Mouse (Mus musculus): ENCODE results near the gene Baz1b. TPM values are rescaled to one million over a fixed set of nuclear protein-coding genes. Genes with fewer than 3 reads are reported as not detected.
A peak's percentile ranks its signal among the peaks of the same experiment; 100 is the strongest.

The Baz1b gene
- polyA plus RNA-seq, 1 experiment from 2014 or later: 37.3 TPM

- H3K9me3 ChIP-seq: no peaks in the 10 kb centered on the region
- no peak overlapping the region for H3K4me2 ChIP-seq
- 74% methylated on average over 6 of the region's 6 CpGs for WGBS
- no peak overlapping the region for H3K4me3 ChIP-seq (replicated peaks)
- peaks cover 26% of the 10 kb centered on the region for H3K36me3 ChIP-seq
- ATAC-seq (ENCODE audit: insufficient read depth, low FRiP score, low read depth): no peak
- H3K4me1 ChIP-seq: peaks cover 1% of the 10 kb centered on the region; the same call in 1 of the 2 replicates
- no peaks in the 10 kb centered on the region for H3K27me3 ChIP-seq (replicated peaks)
- no peak overlapping the region for H3K9ac ChIP-seq
- no peak overlapping the region for H3K27ac ChIP-seq
Measured at GRCm38 (mm10) chr5:135162821-135163220, 24.2 kb upstream of the Baz1b start.

- H3K9ac ChIP-seq: no peak overlapping the region
- H3K27me3 ChIP-seq (replicated peaks): no peaks in the 10 kb centered on the region
- no peak overlapping the region for H3K4me3 ChIP-seq (replicated peaks)
- H3K27ac ChIP-seq: no peak overlapping the region
- 77% methylated on average over 4 of the region's 4 CpGs for WGBS
- H3K36me3 ChIP-seq: peaks cover 13% of the 10 kb centered on the region
- H3K4me1 ChIP-seq: peaks cover 14% of the 10 kb centered on the region; the same call in 1 of the 2 replicates
- ATAC-seq (ENCODE audit: insufficient read depth, low FRiP score, low read depth): no peak
- no peak overlapping the region for H3K4me2 ChIP-seq
- H3K9me3 ChIP-seq: no peaks in the 10 kb centered on the region
Measured at GRCm38 (mm10) chr5:135166909-135167308, 20.2 kb upstream of the Baz1b start.

- 90% methylated on average over 4 of the region's 4 CpGs for WGBS
Measured at GRCm38 (mm10) chr5:135167469-135167868, 19.6 kb upstream of the Baz1b start.

GRCm38 (mm10) chr5:135168063-135169062 is 18.7 kb upstream of the Baz1b start, which contains the start of gene Bcl7b:
TSS of gene Bcl7b (plus strand) at chr5:135168283.
- WGBS: 2% methylated on average over 93 of the region's 95 CpGs
- Histone ChIP-seq H3K9me3 (no peaks in the 10 kb centered on the region), H3K4me1 (peaks cover 14% of the 10 kb centered on the region; the same call in 1 of the 2 replicates)

More at GRCm38 (mm10) chr5:135167469-135167868, 19.6 kb upstream of the Baz1b start:
- Histone ChIP-seq H3K4me2 (peak overlapping the region; percentile 70; the same call in 1 of the 2 replicates), H3K4me1 (peaks cover 14% of the 10 kb centered on the region; the same call in 1 of the 2 replicates), H3K9me3 (no peaks in the 10 kb centered on the region), H3K9ac (no peak overlapping the region), H3K27me3 (replicated peaks) (no peaks in the 10 kb centered on the region), H3K27ac (peak overlapping the region; percentile 98), H3K36me3 (peaks cover 8% of the 10 kb centered on the region; the same call in 1 of the 2 replicates), H3K4me3 (replicated peaks) (no peak overlapping the region)
- no peak for ATAC-seq (ENCODE audit: insufficient read depth, low FRiP score, low read depth)

GRCm38 (mm10) chr5:135169479-135169878 is 17.6 kb upstream of the Baz1b start:
- ATAC-seq (ENCODE audit: insufficient read depth, low FRiP score, low read depth): no peak
- Histone ChIP-seq H3K4me1 (peaks cover 14% of the 10 kb centered on the region; the same call in 1 of the 2 replicates), H3K4me3 (replicated peaks) (peak overlapping the region; percentile 66), H3K4me2 (peak overlapping the region; percentile 77), H3K9me3 (no peaks in the 10 kb centered on the region), H3K9ac (no peak overlapping the region), H3K36me3 (peaks cover 16% of the 10 kb centered on the region), H3K27ac (peak overlapping the region; percentile 81; the same call in 1 of the 2 replicates), H3K27me3 (replicated peaks) (no peaks in the 10 kb centered on the region)
- 85% methylated on average over 5 of the region's 5 CpGs for WGBS

More at GRCm38 (mm10) chr5:135168063-135169062, 18.7 kb upstream of the Baz1b start, which contains the start of gene Bcl7b:
- peak; percentile 97 for ATAC-seq (ENCODE audit: insufficient read depth, low FRiP score, low read depth)
- Histone ChIP-seq H3K27me3 (replicated peaks) (no peaks in the 10 kb centered on the region), H3K4me3 (replicated peaks) (peak within 1 kb of the TSS; percentile 66), H3K27ac (peak within 1 kb of the TSS; percentile 98), H3K9ac (peak within 1 kb of the TSS; percentile 55), H3K4me2 (peak within 1 kb of the TSS; percentile 77), H3K36me3 (peaks cover 14% of the 10 kb centered on the region)

GRCm38 (mm10) chr5:135171688-135172220 is 15.3 kb upstream of the Baz1b start:
- H3K9me3 ChIP-seq: no peaks in the 10 kb centered on the region
- H3K9ac ChIP-seq: no peak overlapping the region
- no peaks in the 10 kb centered on the region for H3K27me3 ChIP-seq (replicated peaks)
- H3K4me1 ChIP-seq: peaks cover 14% of the 10 kb centered on the region; the same call in 1 of the 2 replicates
- no peak overlapping the region for H3K4me2 ChIP-seq
- no peak overlapping the region for H3K27ac ChIP-seq
- H3K4me3 ChIP-seq (replicated peaks): no peak overlapping the region
- ATAC-seq (ENCODE audit: insufficient read depth, low FRiP score, low read depth): no peak
- 92% methylated on average over 6 of the region's 6 CpGs for WGBS
- H3K36me3 ChIP-seq: peaks cover 28% of the 10 kb centered on the region

- no peak overlapping the region for H3K4me2 ChIP-seq
- H3K36me3 ChIP-seq: peaks cover 39% of the 10 kb centered on the region
- no peak for ATAC-seq (ENCODE audit: insufficient read depth, low FRiP score, low read depth)
- no peaks in the 10 kb centered on the region for H3K9me3 ChIP-seq
- H3K27ac ChIP-seq: no peak overlapping the region
- H3K9ac ChIP-seq: no peak overlapping the region
- H3K4me1 ChIP-seq: peaks cover 11% of the 10 kb centered on the region; the same call in 1 of the 2 replicates
- H3K4me3 ChIP-seq (replicated peaks): no peak overlapping the region
- 88% methylated on average over 5 of the region's 5 CpGs for WGBS
- H3K27me3 ChIP-seq (replicated peaks): no peaks in the 10 kb centered on the region
Measured at GRCm38 (mm10) chr5:135172986-135173385, 14.1 kb upstream of the Baz1b start.

GRCm38 (mm10) chr5:135175086-135175485 is 12.0 kb upstream of the Baz1b start:
- no peak overlapping the region for H3K9ac ChIP-seq

GRCm38 (mm10) chr5:135178523-135178922 is 8.5 kb upstream of the Baz1b start:
- Histone ChIP-seq H3K9me3 (no peaks in the 10 kb centered on the region), H3K27ac (no peak overlapping the region), H3K27me3 (replicated peaks) (no peaks in the 10 kb centered on the region), H3K4me3 (replicated peaks) (no peak overlapping the region), H3K36me3 (peaks cover 53% of the 10 kb centered on the region), H3K4me2 (no peak overlapping the region), H3K4me1 (peaks cover 6% of the 10 kb centered on the region), H3K9ac (no peak overlapping the region)
- WGBS: 88% methylated on average over 3 of the region's 3 CpGs
- ATAC-seq (ENCODE audit: insufficient read depth, low FRiP score, low read depth): no peak

More at GRCm38 (mm10) chr5:135175086-135175485, 12.0 kb upstream of the Baz1b start:
- H3K9me3 ChIP-seq: no peaks in the 10 kb centered on the region
- H3K27me3 ChIP-seq (replicated peaks): no peaks in the 10 kb centered on the region
- no peak overlapping the region for H3K4me2 ChIP-seq
- peaks cover 53% of the 10 kb centered on the region for H3K36me3 ChIP-seq
- no peak overlapping the region for H3K4me3 ChIP-seq (replicated peaks)
- H3K27ac ChIP-seq: no peak overlapping the region
- ATAC-seq (ENCODE audit: insufficient read depth, low FRiP score, low read depth): no peak
- 0 out of 2 replicates have a peak, but pooled peaks cover under 1% of the 10 kb centered on the region for H3K4me1 ChIP-seq

GRCm38 (mm10) chr5:135178996-135179395 is 8.1 kb upstream of the Baz1b start:
- Histone ChIP-seq H3K9me3 (no peaks in the 10 kb centered on the region), H3K4me1 (peaks cover 6% of the 10 kb centered on the region), H3K36me3 (peaks cover 53% of the 10 kb centered on the region), H3K9ac (no peak overlapping the region), H3K4me3 (replicated peaks) (no peak overlapping the region), H3K4me2 (no peak overlapping the region), H3K27me3 (replicated peaks) (no peaks in the 10 kb centered on the region), H3K27ac (no peak overlapping the region)
- ATAC-seq (ENCODE audit: insufficient read depth, low FRiP score, low read depth): no peak
- WGBS: 84% methylated on average over 4 of the region's 4 CpGs

GRCm38 (mm10) chr5:135179616-135180015 is 7.4 kb upstream of the Baz1b start:
- no peaks in the 10 kb centered on the region for H3K9me3 ChIP-seq
- H3K4me1 ChIP-seq: peaks cover 6% of the 10 kb centered on the region

More at GRCm38 (mm10) chr5:135179616-135180015, 7.4 kb upstream of the Baz1b start:
- no peak for ATAC-seq (ENCODE audit: insufficient read depth, low FRiP score, low read depth)
- no peak overlapping the region for H3K4me2 ChIP-seq
- no peak overlapping the region for H3K27ac ChIP-seq
- no peak overlapping the region for H3K9ac ChIP-seq
- WGBS: 92% methylated on average over 7 of the region's 7 CpGs
- H3K4me3 ChIP-seq (replicated peaks): no peak overlapping the region
- no peaks in the 10 kb centered on the region for H3K27me3 ChIP-seq (replicated peaks)
- H3K36me3 ChIP-seq: peaks cover 50% of the 10 kb centered on the region

Data from stomach, embryonic 15.5 days (tissue).